Mouse (Mus musculus) bone marrow, adult 2 months (tissue): Measurements from ENCODE around the gene Ddc.

ENCODE experiments used
- CTCF ChIP-seq: fragments of 200-500 bp; IDR thresholded peaks from 2 replicates; pipeline ENCODE4 v1.5.1; 2011; ENCODE audit warnings: low read length, control low read depth; ENCODE audit not compliant: control insufficient read depth, insufficient read depth
- POLR2A ChIP-seq: fragments of 200-500 bp; IDR thresholded peaks from 2 replicates; pipeline ENCODE4 v1.6.1; 2011; ENCODE audit warnings: low read depth, mild to moderate bottlenecking, control low read depth, low read length, borderline replicate concordance; ENCODE audit not compliant: control insufficient read depth

- TF ChIP-seq CTCF, result no peak
- no peak for TF ChIP-seq POLR2A
These were observed 20.1 kb downstream of the Ddc start for GRCm38 (mm10) chr11:11877891-11878277.
